Mouse (Mus musculus) MEL (cell line): ENCODE results near the gene Hat1. TPM values are rescaled to one million over a fixed set of nuclear protein-coding genes. Genes with fewer than 3 reads are reported as not detected.

Experiments used
- DNase-seq: peaks from one replicate; pipeline ENCODE4 v3.0.0; 2011; ENCODE audit warnings: low read depth, low spot score
- H3K27ac ChIP-seq: 2 replicates; pipeline ENCODE4 v1.5.1; 2012; ENCODE audit warnings: low read depth, mild to moderate bottlenecking, control low read depth, low read length, moderate library complexity; ENCODE audit not compliant: control insufficient read depth
- H3K27me3 ChIP-seq, 2 experiments: fragments of 150-350 bp in 1 of 2; sonication (generic) in 1 of 2; 2 replicates each; pipeline ENCODE4 v1.6.1; 2012; ENCODE audit warnings: low read length in 2 of 2, mild to moderate bottlenecking in 2 of 2, improper control_type of control experiment in 1 of 2, moderate library complexity in 1 of 2; ENCODE audit not compliant: insufficient read depth in 2 of 2, control insufficient read depth in 1 of 2
- H3K36me3 ChIP-seq, 2 experiments: 2 replicates each; pipeline ENCODE4 v1.6.1; 2012 to 2014; ENCODE audit warnings: low read length in 2 of 2, improper control_type of control experiment in 1 of 2, inconsistent platforms in 1 of 2, mild to moderate bottlenecking in 1 of 2; ENCODE audit not compliant: insufficient read depth in 2 of 2, control insufficient read depth in 1 of 2
- H3K4me1 ChIP-seq, 2 experiments: fragments of 150-350 bp in 1 of 2; sonication (generic) in 1 of 2; 2 replicates each; pipeline ENCODE4 v1.6.1; 2012; ENCODE audit warnings: low read length in 2 of 2, improper control_type of control experiment in 1 of 2, mild to moderate bottlenecking in 1 of 2; ENCODE audit not compliant: insufficient read depth in 2 of 2, control insufficient read depth in 1 of 2
- H3K4me3 ChIP-seq, 2 experiments: fragments of 150-350 bp in 1 of 2; sonication (generic) in 1 of 2; 2 replicates each; pipeline ENCODE4 v1.5.1; 2012; ENCODE audit warnings: low read depth in 2 of 2, low read length in 2 of 2, mild to moderate bottlenecking in 2 of 2, moderate library complexity in 2 of 2, control low read depth in 1 of 2, improper control_type of control experiment in 1 of 2; ENCODE audit not compliant: control insufficient read depth in 1 of 2, insufficient read depth in 1 of 2
- H3K79me2 ChIP-seq: 2 replicates; pipeline ENCODE4 v1.6.1; 2012; ENCODE audit warnings: mild to moderate bottlenecking, low read length, moderate library complexity; ENCODE audit not compliant: control insufficient read depth, poor library complexity, insufficient read depth
- H3K9ac ChIP-seq: 2 replicates; pipeline ENCODE4 v1.6.1; 2012; ENCODE audit warnings: low read depth, mild to moderate bottlenecking, control low read depth, low read length, moderate library complexity; ENCODE audit not compliant: control insufficient read depth, poor library complexity, severe bottlenecking
- H3K9me3 ChIP-seq: fragments of 150-350 bp; sonication (generic); replicated peaks from 2 replicates; pipeline ENCODE4 v1.6.1; 2012; ENCODE audit warnings: mild to moderate bottlenecking, low read length, improper control_type of control experiment, moderate library complexity; ENCODE audit not compliant: insufficient read depth
- BHLHE40 ChIP-seq: IDR thresholded peaks from 2 replicates; pipeline ENCODE4 v1.6.1; 2012; ENCODE audit warnings: low read depth, mild to moderate bottlenecking, inconsistent platforms, low read length, improper control_type of control experiment, borderline replicate concordance
- CHD1 ChIP-seq: IDR thresholded peaks from 2 replicates; pipeline ENCODE4 v1.6.1; 2012; ENCODE audit warnings: low read depth, mild to moderate bottlenecking, inconsistent platforms, low read length, improper control_type of control experiment
- CTCF ChIP-seq, 3 experiments: IDR thresholded peaks in 2 of 3; conservative IDR thresholded peaks in 1 of 3; 2 replicates each; pipeline ENCODE4 v1.5.1; 2011 to 2012; ENCODE audit warnings: low read length in 3 of 3, low read depth in 2 of 3, mild to moderate bottlenecking in 2 of 3, improper control_type of control experiment in 1 of 3, inconsistent platforms in 1 of 3, mixed read lengths in 1 of 3, moderate library complexity in 1 of 3; ENCODE audit not compliant: control insufficient read depth in 1 of 3, insufficient read depth in 1 of 3, poor library complexity in 1 of 3, severe bottlenecking in 1 of 3
- E2F4 ChIP-seq: IDR thresholded peaks from 2 replicates; pipeline ENCODE4 v1.6.1; 2011; ENCODE audit warnings: low read depth, low read length, improper control_type of control experiment, borderline replicate concordance
- ELF1 ChIP-seq: IDR thresholded peaks from 2 replicates; pipeline ENCODE4 v1.6.1; 2014; ENCODE audit warnings: low read depth, mild to moderate bottlenecking, inconsistent platforms, low read length, improper control_type of control experiment, moderate library complexity
- EP300 ChIP-seq, 2 experiments: IDR thresholded peaks; 2 replicates each; pipeline ENCODE4 v1.6.1; 2011; ENCODE audit warnings: improper control_type of control experiment in 2 of 2, low read length in 2 of 2, low read depth in 1 of 2, mild to moderate bottlenecking in 1 of 2
- ETS1 ChIP-seq: IDR thresholded peaks from 2 replicates; pipeline ENCODE4 v1.6.1; 2012; ENCODE audit warnings: low read depth, mild to moderate bottlenecking, inconsistent platforms, low read length, improper control_type of control experiment, moderate library complexity
- GABPA ChIP-seq: IDR thresholded peaks from 2 replicates; pipeline ENCODE4 v1.6.1; 2012; ENCODE audit warnings: low read depth, mild to moderate bottlenecking, inconsistent platforms, low read length, improper control_type of control experiment, moderate library complexity
- HCFC1 ChIP-seq: IDR thresholded peaks from 2 replicates; pipeline ENCODE4 v1.6.1; 2012; ENCODE audit warnings: low read depth, mild to moderate bottlenecking, inconsistent platforms, low read length, improper control_type of control experiment, moderate library complexity
- JUND ChIP-seq: IDR thresholded peaks from 2 replicates; pipeline ENCODE4 v1.6.1; 2011; ENCODE audit warnings: low read depth, mild to moderate bottlenecking, improper control_type of control experiment, low read length
- KAT2A ChIP-seq: conservative IDR thresholded peaks from 2 replicates; pipeline ENCODE4 v1.6.1; 2012; ENCODE audit warnings: low read depth, low read length, improper control_type of control experiment, inconsistent platforms
- MAX ChIP-seq: IDR thresholded peaks from 2 replicates; pipeline ENCODE4 v1.6.1; 2011; ENCODE audit warnings: low read length, improper control_type of control experiment
- MAZ ChIP-seq: IDR thresholded peaks from 2 replicates; pipeline ENCODE4 v1.6.1; 2012; ENCODE audit warnings: low read depth, mild to moderate bottlenecking, inconsistent platforms, low read length, improper control_type of control experiment
- MEF2A ChIP-seq: IDR thresholded peaks from 2 replicates; pipeline ENCODE4 v1.6.1; 2014; ENCODE audit warnings: low read depth, mild to moderate bottlenecking, inconsistent platforms, low read length, improper control_type of control experiment; ENCODE audit not compliant: poor library complexity, insufficient replicate concordance, severe bottlenecking; ENCODE audit errors: extremely low read depth
- MXI1 ChIP-seq: IDR thresholded peaks from 2 replicates; pipeline ENCODE4 v1.6.1; 2011; ENCODE audit warnings: mild to moderate bottlenecking, low read depth, low read length, improper control_type of control experiment
- MYC ChIP-seq: IDR thresholded peaks from 2 replicates; pipeline ENCODE4 v1.6.1; 2011; ENCODE audit warnings: low read depth, mild to moderate bottlenecking, low read length, improper control_type of control experiment, moderate library complexity
- NELFE ChIP-seq: IDR thresholded peaks from 2 replicates; pipeline ENCODE4 v1.6.1; 2011; ENCODE audit warnings: low read depth, low read length, improper control_type of control experiment
- NRF1 ChIP-seq: IDR thresholded peaks from 2 replicates; pipeline ENCODE4 v1.6.1; 2014; ENCODE audit warnings: low read depth, mild to moderate bottlenecking, inconsistent platforms, low read length, improper control_type of control experiment, moderate library complexity; ENCODE audit not compliant: poor library complexity, insufficient read depth, severe bottlenecking
- POLR2A ChIP-seq, 2 experiments: IDR thresholded peaks; 2 replicates each; pipeline ENCODE4 v1.6.1; 2011 to 2012; ENCODE audit warnings: low read length in 2 of 2, mild to moderate bottlenecking in 2 of 2, control low read depth in 1 of 2, improper control_type of control experiment in 1 of 2, low read depth in 1 of 2, moderate library complexity in 1 of 2; ENCODE audit not compliant: control insufficient read depth in 1 of 2, insufficient read depth in 1 of 2, poor library complexity in 1 of 2
- POLR2AphosphoS2 ChIP-seq: IDR thresholded peaks from 2 replicates; pipeline ENCODE4 v1.6.1; 2011; ENCODE audit warnings: low read length, improper control_type of control experiment
- RCOR1 ChIP-seq: IDR thresholded peaks from 2 replicates; pipeline ENCODE4 v1.6.1; 2012; ENCODE audit warnings: low read depth, mild to moderate bottlenecking, inconsistent platforms, low read length, improper control_type of control experiment
- SIN3A ChIP-seq: IDR thresholded peaks from 2 replicates; pipeline ENCODE4 v1.6.1; 2012; ENCODE audit warnings: low read length, improper control_type of control experiment, inconsistent platforms
- SMC3 ChIP-seq: IDR thresholded peaks from 2 replicates; pipeline ENCODE4 v1.6.1; 2011; ENCODE audit warnings: low read depth, low read length, improper control_type of control experiment
- TBP ChIP-seq: IDR thresholded peaks from 2 replicates; pipeline ENCODE4 v1.8.0; 2011; ENCODE audit warnings: low read depth, low read length, improper control_type of control experiment
- TCF12 ChIP-seq: IDR thresholded peaks from 2 replicates; pipeline ENCODE4 v1.6.1; 2014; ENCODE audit warnings: low read depth, mild to moderate bottlenecking, inconsistent platforms, low read length, improper control_type of control experiment, moderate library complexity
- UBTF ChIP-seq: IDR thresholded peaks from 2 replicates; pipeline ENCODE4 v1.6.1; 2012; ENCODE audit warnings: low read depth, mild to moderate bottlenecking, inconsistent platforms, low read length, improper control_type of control experiment, moderate library complexity, borderline replicate concordance; ENCODE audit not compliant: insufficient read depth
- USF1 ChIP-seq: IDR thresholded peaks from 2 replicates; pipeline ENCODE4 v1.6.1; 2014; ENCODE audit warnings: low read depth, mild to moderate bottlenecking, inconsistent platforms, low read length, improper control_type of control experiment, moderate library complexity
- ZMIZ1 ChIP-seq: IDR thresholded peaks from 2 replicates; pipeline ENCODE4 v1.6.1; 2012; ENCODE audit warnings: low read depth, mild to moderate bottlenecking, inconsistent platforms, low read length, improper control_type of control experiment, moderate library complexity
- ZNF384 ChIP-seq: IDR thresholded peaks from 2 replicates; pipeline ENCODE4 v1.6.1; 2012; ENCODE audit warnings: low read depth, mild to moderate bottlenecking, inconsistent platforms, low read length, improper control_type of control experiment
- polyA plus RNA-seq, 2 experiments: library from polyadenylated mRNA; stranded (reverse) in 1 of 2; unstranded in 1 of 2; fragments of >175 nt in 1 of 2; fragments of >200 nt in 1 of 2; gene quantifications; 2 replicates each; pipeline versions ENCODE4 v1.2.1 to v1.2.4; 2012; ENCODE audit warnings: low replicate concordance in 2 of 2, low read depth in 1 of 2; ENCODE audit not compliant: insufficient read length in 2 of 2, insufficient read depth in 1 of 2, missing spikeins in 1 of 2
- total RNA-seq: library from RNA; depleted of rRNA; stranded (reverse); fragments of 300-350 nt; gene quantifications from 2 replicates; pipeline ENCODE4 v1.2.3, GENCODE M21; 2012; rRNA removed

Gene Hat1
- total RNA-seq, result 167 and 190 TPM in 2 replicates
- 100 to 1,000 TPM in 1 of 2 experiments, not detected in 1; 167 TPM for polyA plus RNA-seq

- Histone ChIP-seq H3K79me2 (peaks cover 24% of the 10 kb centered on the region), H3K36me3 (peaks cover 14 to 24% of the 10 kb centered on the region in 2 experiments), H3K27me3 (no peaks in the 10 kb centered on the region), H3K4me3 (peak within 1 kb of the TSS; percentile 84 to 93), H3K4me1 (peaks cover 3 to 5% of the 10 kb centered on the region in 2 experiments), H3K9ac (peak within 1 kb of the TSS; percentile 94), H3K27ac (peak within 1 kb of the TSS; percentile 78), H3K9me3 (no peaks in the 10 kb centered on the region)
- peak; percentile 99 for DNase-seq
- TF ChIP-seq USF1 (peak; percentile 56), CHD1 (no peak), BHLHE40 (peak; percentile 99), GABPA (no peak), MAX (peak; percentile 93), CTCF (IDR thresholded peaks at IDR 0.05 in 2 of 3, conservative IDR thresholded peaks at IDR 0.05 in 1 of 3; ENCODE audit: control insufficient read depth in 1 of 3, insufficient read depth in 1 of 3, low read depth in 2 of 3, low read length in 3 of 3, poor library complexity in 1 of 3, severe bottlenecking in 1 of 3) (no peak), SMC3 (no peak), ETS1 (peak; percentile 51; the same call in 1 of the 2 replicates), KAT2A (peak; percentile 44), NRF1 (peak; percentile 29; the same call in 1 of the 2 replicates), JUND (no peak), POLR2AphosphoS2 (no peak), TBP (peak; percentile 45), UBTF (peak; percentile 81; the same call in 1 of the 2 replicates), TCF12 (peak; percentile 32; the same call in 1 of the 2 replicates), ZNF384 (no peak), ZMIZ1 (0 out of 2 replicates have a peak, but pooled peaks have one; percentile 17), POLR2A (IDR thresholded peaks at IDR 0.05; ENCODE audit: control insufficient read depth in 1 of 2, insufficient read depth in 1 of 2, low read depth in 1 of 2, low read length in 2 of 2, poor library complexity in 1 of 2) (peak in 1 of 2 experiments; percentile 79; a peak in 3 of 4 replicates), EP300 (IDR thresholded peaks at IDR 0.05; ENCODE audit: low read depth in 1 of 2, low read length in 2 of 2) (no peak), NELFE (peak; percentile 76), RCOR1 (no peak), MEF2A (no peak), E2F4 (peak; percentile 83), MYC (peak; percentile 74; the same call in 1 of the 2 replicates), MAZ (peak; percentile 45; the same call in 1 of the 2 replicates), HCFC1 (peak; percentile 84), SIN3A (peak; percentile 97), ELF1 (peak; percentile 86), MXI1 (peak; percentile 100)
These were observed at the start of gene Hat1 for GRCm38 (mm10) chr2:71388951-71389763. Gene Hat1, plus strand, starts transcription at chr2:71388958.
